Mouse (Mus musculus): ENCODE measurements around the gene Bckdk. TPM values are rescaled to one million over a fixed set of nuclear protein-coding genes. Genes with fewer than 3 reads are reported as not detected.

Gene Bckdk
- 54.7 and 59.0 TPM in 2 replicates for polyA plus RNA-seq (2012; rRNA removed)

DNA sequence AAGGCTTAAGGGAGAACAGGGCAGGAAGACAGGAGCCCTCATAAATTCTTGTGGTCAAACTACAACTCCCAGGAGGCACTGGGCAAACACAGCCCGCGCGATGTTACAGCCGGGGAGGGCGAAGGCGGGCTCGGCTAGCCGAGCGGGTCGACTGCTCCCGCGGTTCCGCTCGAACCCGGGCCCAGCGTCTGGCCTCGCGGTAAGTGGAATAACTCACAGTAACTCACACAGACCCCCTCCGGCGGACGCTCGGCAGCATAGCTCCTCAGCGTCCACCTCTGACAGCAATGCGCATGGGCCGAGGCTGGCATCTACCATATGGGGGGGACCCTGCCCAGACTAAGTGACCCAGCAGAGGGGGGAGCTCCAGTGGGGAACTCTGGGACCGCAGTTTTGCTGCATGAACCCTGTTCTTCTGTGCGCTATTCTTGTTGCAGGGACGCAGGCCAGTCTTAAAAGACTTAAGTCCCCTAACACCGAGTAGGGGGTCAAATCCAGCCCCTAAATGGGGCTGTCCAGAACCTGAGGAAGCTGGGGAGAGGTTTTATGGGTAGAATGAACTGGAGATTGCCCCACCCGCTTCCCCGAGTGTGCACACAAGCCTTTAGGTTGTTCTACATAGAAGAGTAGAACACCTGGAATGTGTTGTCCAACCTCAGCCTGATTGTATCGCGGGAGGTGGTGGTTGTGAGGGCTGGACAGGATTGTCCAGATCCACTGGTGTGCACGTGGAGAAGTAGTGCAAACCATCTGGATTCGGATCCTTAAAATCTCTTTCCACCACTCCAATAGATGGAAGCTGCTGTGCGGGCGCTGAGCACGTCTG lies at the start of gene Bckdk:
Gene Bckdk, plus strand, starts transcription at position 112 of the 826 bp plus-strand sequence.

DNA sequence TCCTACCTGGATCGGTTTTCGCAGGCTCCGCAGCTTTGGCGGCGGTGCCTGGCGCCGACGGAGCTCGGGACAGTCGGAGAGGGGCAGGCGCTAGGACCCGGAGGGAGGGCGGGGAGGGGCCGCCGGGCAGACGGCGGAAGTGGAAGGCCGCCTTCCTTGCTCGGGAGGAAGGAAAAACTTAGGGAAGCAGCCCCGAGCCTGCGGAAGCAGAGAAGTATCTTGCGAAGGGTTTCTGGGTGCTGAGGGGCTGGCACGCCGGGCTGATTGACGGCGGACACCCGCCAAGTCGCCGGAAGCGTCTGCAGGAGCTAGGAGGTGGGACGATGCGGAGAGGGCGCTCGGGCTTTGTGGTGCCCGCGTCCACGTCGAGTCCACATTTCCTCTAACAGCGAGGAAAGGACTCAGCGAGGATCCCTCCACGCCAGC lies 27.8 kb upstream of the Bckdk start, which contains the start of gene Zfp646:
Gene Zfp646, plus strand, starts transcription at position 181 of the 426 bp plus-strand sequence.

DNA sequence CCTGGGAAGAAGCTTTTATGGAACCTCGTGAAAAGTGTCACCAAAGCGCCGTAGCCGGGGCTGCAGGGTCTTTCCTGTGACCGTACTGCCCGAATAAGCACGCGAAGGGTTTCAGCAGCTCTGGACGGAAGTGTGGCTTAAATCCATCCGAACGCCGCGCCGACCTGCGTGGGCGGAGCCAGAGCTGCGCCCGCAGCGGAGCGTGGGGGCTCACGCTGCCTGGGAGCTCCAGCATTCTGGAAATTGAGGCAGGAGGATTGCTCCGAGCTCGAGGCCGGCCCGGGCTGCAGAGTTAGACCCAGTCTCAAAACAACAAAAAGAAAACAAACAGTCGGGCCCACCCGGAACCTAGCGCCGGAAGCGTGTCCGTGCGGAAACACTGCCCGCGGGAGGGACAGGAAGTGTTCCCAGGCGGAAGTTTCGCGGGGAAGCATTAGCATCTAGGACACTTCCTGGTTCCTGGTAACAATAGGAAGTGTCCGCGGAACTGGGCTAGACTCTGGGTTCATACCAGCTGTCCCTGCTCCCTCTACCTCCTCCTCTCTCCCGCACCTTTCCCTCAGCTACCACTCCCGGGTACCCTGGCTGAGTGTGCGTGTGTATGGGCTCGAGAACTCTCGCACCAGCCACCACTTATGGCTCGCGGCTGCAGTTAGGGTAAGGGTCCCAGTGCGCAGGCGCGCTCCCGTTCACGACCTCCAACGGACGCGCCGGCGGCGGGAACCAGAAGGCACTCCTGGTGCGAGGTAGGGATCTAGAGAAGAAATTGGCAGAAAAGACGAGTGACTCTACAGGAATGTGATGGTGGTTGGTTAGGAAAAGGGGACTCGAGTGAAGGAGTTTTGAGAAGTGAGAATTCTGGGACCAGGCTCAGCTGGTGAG lies 27.2 kb upstream of the Bckdk start, which contains the start of gene Zfp668:
Gene Zfp668, minus strand, starts transcription at position 362 of the 882 bp plus-strand sequence.

DNA sequence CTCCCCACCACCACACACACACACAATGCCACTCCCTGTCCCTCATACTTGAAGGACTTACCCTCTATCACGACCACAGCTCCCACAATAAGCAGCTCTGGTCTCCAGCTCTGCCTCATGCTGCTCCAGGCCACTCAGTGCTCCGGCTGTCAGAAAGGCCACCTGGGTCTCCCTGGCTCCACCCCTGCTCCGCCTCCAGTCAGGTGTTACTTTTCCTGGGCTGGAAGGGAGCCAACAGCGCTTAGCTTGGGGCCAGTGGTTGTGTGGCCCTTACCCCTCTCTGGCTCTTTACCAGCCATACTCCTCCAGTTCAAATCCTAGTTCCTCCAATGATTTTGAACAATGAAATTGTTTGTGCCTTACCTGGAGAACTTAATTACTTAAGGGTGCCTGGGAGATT lies 13.1 kb upstream of the Bckdk start, which contains the start of gene Prss53:
Gene Prss53, minus strand, starts transcription at position 173 of the 400 bp plus-strand sequence.

DNA sequence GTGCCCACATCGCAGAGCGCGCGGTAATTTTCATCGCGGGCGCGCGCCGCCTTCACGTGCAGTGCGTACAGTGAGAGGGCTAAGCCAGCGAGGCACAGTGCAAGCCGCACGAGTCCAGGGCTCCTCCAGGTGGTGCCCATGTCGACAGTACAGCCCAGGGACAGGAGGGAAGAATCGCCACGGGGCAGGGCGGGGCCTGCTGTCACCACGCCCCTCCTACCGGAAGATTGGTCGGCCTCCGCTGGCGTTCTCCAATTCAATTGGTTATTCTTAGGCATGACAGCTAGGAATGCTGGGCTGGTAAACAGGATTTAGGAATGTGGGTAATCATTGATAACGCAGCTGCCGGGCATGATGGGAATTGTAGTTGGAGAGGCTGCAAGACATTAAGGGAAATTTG lies 8.4 kb upstream of the Bckdk start, which contains the start of the genes Gm21974 and Vkorc1:
Gene Gm21974, minus strand, starts transcription at position 13 of the 400 bp plus-strand sequence.
Gene Vkorc1, minus strand, starts transcription at position 176 of the 400 bp plus-strand sequence.

DNA sequence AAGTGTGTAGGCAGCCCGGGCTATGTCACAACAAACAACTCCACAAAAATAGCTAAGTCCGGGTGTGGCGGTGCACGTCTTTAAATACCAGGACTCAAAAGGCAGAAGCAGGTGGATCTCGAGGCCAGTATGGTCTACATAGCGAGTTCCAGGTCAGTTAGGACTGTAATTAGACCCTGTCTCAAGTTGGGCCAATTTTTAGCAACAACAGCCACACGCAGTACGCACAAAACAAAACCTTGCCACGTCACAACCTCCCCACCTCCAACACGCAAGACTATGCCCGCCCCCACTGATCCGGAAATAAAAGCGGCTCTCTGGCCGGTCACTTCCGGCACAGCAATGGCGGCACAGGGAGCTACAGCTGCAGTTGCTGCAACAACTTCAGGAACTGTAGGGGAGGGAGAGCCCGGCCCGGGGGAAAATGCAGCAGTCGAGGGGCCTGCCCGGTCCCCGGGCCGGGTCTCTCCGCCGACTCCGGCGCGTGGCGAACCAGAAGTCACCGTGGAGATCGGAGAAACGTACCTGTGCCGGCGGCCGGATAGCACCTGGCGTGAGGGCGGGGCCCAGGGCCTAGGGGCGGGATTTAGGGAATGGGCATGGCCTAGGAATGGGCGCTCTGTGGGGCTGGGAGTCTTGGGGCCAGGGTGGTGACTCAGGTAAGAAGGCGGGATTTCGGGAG lies 8.4 kb downstream of the Bckdk start, which contains the start of gene Kat8:
Gene Kat8, plus strand, starts transcription at position 327 of the 682 bp plus-strand sequence.

DNA sequence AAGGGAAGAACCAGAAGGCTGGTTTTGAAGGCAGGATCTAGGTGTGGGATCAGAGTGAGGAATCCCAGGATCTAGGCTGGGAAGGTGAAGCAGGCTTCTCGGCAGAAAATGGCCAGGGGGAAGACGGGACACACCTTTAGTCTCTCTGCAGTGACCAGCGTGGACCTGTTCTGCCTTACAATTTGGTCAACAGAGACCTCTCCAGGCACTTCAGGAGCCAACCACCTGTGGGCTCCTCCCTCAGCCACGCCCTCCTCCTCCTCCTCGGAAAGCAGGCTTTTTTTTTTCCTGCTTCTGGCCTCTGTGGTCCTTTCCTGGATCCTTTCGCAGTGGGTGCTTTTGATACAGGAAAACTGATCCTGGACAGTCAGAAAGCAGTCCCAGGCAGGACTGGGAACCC lies 26.0 kb downstream of the Bckdk start, which contains the start of gene Prss8:
Gene Prss8, minus strand, starts transcription at position 182 of the 400 bp plus-strand sequence.

DNA sequence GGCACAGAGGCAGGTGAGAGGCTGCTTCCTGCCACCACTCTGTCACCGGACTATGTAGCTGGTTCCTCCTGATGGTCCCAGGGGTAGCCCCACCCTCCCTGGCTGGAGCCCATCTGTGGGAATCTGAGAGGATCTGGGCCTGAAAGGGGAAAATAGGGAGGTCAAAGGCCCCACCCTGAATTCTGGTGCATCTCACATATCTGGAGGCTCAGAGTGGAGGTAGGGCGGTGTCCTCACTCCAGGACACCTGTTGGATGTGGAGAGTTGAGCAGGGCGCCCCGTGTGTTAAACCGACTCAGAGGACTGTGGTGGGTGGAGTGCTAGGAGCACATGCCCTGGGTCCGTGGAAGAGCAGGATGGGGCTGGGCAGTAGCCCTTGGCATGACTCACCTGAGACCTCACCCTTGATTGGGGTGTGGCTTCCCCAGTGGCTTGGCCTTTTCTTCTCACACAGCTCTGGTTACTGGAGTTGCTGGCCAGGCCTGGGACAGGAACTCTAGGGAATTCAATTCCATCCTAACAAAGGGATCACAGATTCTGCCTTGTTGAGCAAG lies 42.7 kb downstream of the Bckdk start, which contains the start of gene Prss36:
Gene Prss36, minus strand, starts transcription at position 256 of the 554 bp plus-strand sequence.

Other genes starting within 250 kb of the Bckdk start
- 53.7 and 67.6 TPM in 2 replicates for gene Bcl7c, start 195.1 kb upstream of the Bckdk start, polyA plus RNA-seq (2012; rRNA removed)
- 9.8 and 15.3 TPM in 2 replicates for gene Ctf1, start 191.3 kb upstream of the Bckdk start, polyA plus RNA-seq (2012; rRNA removed)
- not detected in 2 replicates for gene Ctf2, start 171.9 kb upstream of the Bckdk start, polyA plus RNA-seq (2012; rRNA removed)
- 131 and 136 TPM in 2 replicates for gene Fbxl19, start 159.5 kb upstream of the Bckdk start, polyA plus RNA-seq (2012; rRNA removed)
- gene Orai3, start 134.3 kb upstream of the Bckdk start, polyA plus RNA-seq (2012; rRNA removed) = 8.2 and 10.4 TPM in 2 replicates
- 16.7 and 23.0 TPM in 2 replicates for gene Setd1a, start 127.4 kb upstream of the Bckdk start, polyA plus RNA-seq (2012; rRNA removed)
- not detected in 2 replicates for gene Gm49388, start 118.5 kb upstream of the Bckdk start, polyA plus RNA-seq (2012; rRNA removed)
- gene Hsd3b7, start 103.5 kb upstream of the Bckdk start, polyA plus RNA-seq (2012; rRNA removed) = 15.0 and 18.8 TPM in 2 replicates
- 55.6 and 78.3 TPM in 2 replicates for gene Stx4a, start 79.8 kb upstream of the Bckdk start, polyA plus RNA-seq (2012; rRNA removed)
- 82.8 and 97.6 TPM in 2 replicates for gene Stx1b, start 79.5 kb upstream of the Bckdk start, polyA plus RNA-seq (2012; rRNA removed)
- 23.8 and 25.2 TPM in 2 replicates for gene Zfp646, start 27.9 kb upstream of the Bckdk start, polyA plus RNA-seq (2012; rRNA removed)
- 20.6 and 21.2 TPM in 2 replicates for gene Zfp668, start 27.3 kb upstream of the Bckdk start, polyA plus RNA-seq (2012; rRNA removed)
- 2.4 and 3.0 TPM in 2 replicates for gene Prss53, start 13.1 kb upstream of the Bckdk start, polyA plus RNA-seq (2012; rRNA removed)
- not detected in 2 replicates for gene Gm21974, start 8.6 kb upstream of the Bckdk start, polyA plus RNA-seq (2012; rRNA removed)
- 61.4 and 95.9 TPM in 2 replicates for gene Vkorc1, start 8.5 kb upstream of the Bckdk start, polyA plus RNA-seq (2012; rRNA removed)
- gene Kat8, start 8.4 kb downstream of the Bckdk start, polyA plus RNA-seq (2012; rRNA removed) = 48.3 and 52.2 TPM in 2 replicates
- gene Prss8, start 26.0 kb downstream of the Bckdk start, polyA plus RNA-seq (2012; rRNA removed) = 0.20 and 2.6 TPM in 2 replicates
- 10.7 and 13.2 TPM in 2 replicates for gene Prss36, start 42.6 kb downstream of the Bckdk start, polyA plus RNA-seq (2012; rRNA removed)
- gene Fus, start 63.4 kb downstream of the Bckdk start, polyA plus RNA-seq (2012; rRNA removed) = 779 and 808 TPM in 2 replicates
- 7.0 and 10.3 TPM in 2 replicates for gene Pycard, start 89.8 kb downstream of the Bckdk start, polyA plus RNA-seq (2012; rRNA removed)
- gene Trim72, start 99.9 kb downstream of the Bckdk start, polyA plus RNA-seq (2012; rRNA removed) = 0.64 and 4.6 TPM in 2 replicates
- gene Itgam, start 158.6 kb downstream of the Bckdk start, polyA plus RNA-seq (2012; rRNA removed) = 2.0 and 2.3 TPM in 2 replicates
- 0.01 and 0.05 TPM in 2 replicates for gene Gm49368, start 158.6 kb downstream of the Bckdk start, polyA plus RNA-seq (2012; rRNA removed)
- 0.14 and 0.15 TPM in 2 replicates for gene Itgax, start 225.5 kb downstream of the Bckdk start, polyA plus RNA-seq (2012; rRNA removed)